Mouse (Mus musculus) stomach, postnatal 0 days (tissue): ENCODE measurements around the gene Foxp1. TPM values are rescaled to one million over a fixed set of nuclear protein-coding genes. Genes with fewer than 3 reads are reported as not detected.

ENCODE experiments used
- ATAC-seq: fragments of 200-750 bp; cut with Nextera tagmentation; 2 replicates; pipeline ENCODE4 v1.8.0; 2017; ENCODE audit not compliant: low FRiP score, low TSS enrichment
- DNase-seq: peaks from one replicate; pipeline ENCODE4 v3.0.0-alpha.2; 2016; ENCODE audit warnings: low spot score
- H3K27ac ChIP-seq: fragments of 300-500 bp; sonication (generic); replicated peaks from 2 replicates; pipeline ENCODE4 v1.5.1; 2014; ENCODE audit warnings: mild to moderate bottlenecking, control low read depth
- H3K27me3 ChIP-seq: fragments of 300-500 bp; sonication (generic); 2 replicates; pipeline ENCODE4 v1.6.1; 2014; ENCODE audit warnings: low read length; ENCODE audit not compliant: control insufficient read depth, insufficient read depth
- H3K36me3 ChIP-seq: fragments of 300-500 bp; sonication (generic); 2 replicates; pipeline ENCODE4 v1.6.1; 2014; ENCODE audit warnings: low read length, mixed read lengths; ENCODE audit not compliant: control insufficient read depth, insufficient read depth
- H3K4me1 ChIP-seq: fragments of 300-500 bp; sonication (generic); replicated peaks from 2 replicates; pipeline ENCODE4 v1.6.1; 2014; ENCODE audit warnings: antibody characterized with exemption; ENCODE audit not compliant: control insufficient read depth, insufficient read depth
- H3K4me2 ChIP-seq: fragments of 300-500 bp; sonication (generic); replicated peaks from 2 replicates; pipeline ENCODE4 v1.6.1; 2014; ENCODE audit warnings: low read depth, mild to moderate bottlenecking, control low read depth, moderate library complexity
- H3K4me3 ChIP-seq: fragments of 300-500 bp; sonication (generic); 2 replicates; pipeline ENCODE4 v1.5.1; 2014; ENCODE audit warnings: low read depth, low read length, control low read depth
- H3K9ac ChIP-seq: fragments of 300-500 bp; sonication (generic); 2 replicates; pipeline ENCODE4 v1.6.1; 2014; ENCODE audit warnings: mild to moderate bottlenecking, low read length, control low read depth, mixed read lengths
- H3K9me3 ChIP-seq: fragments of 300-500 bp; sonication (generic); 2 replicates; pipeline ENCODE4 v1.6.1; 2016; ENCODE audit warnings: low read length; ENCODE audit not compliant: control insufficient read depth
- CTCF ChIP-seq: IDR thresholded peaks from 2 replicates; pipeline ENCODE4 v1.5.1; 2016; ENCODE audit warnings: antibody characterized with exemption, low read depth, mild to moderate bottlenecking, moderate library complexity
- EP300 ChIP-seq: optimal IDR thresholded peaks from 2 replicates; pipeline ENCODE3; 2016; ENCODE audit warnings: antibody characterized with exemption
- WGBS: fragments of 180-500 bp; shearing (Covaris S2); extraction: QIAGEN DNeasy Blood & Tissue Kit; methylation state at CpG from one replicate; pipeline ENCODE4 v1.1.7; 2014; 5-methylcytosine and 5-hydroxymethylcytosine counted together
- polyA plus RNA-seq: library from polyadenylated mRNA; unstranded; fragments of >200 nt; fragmentation: Nextera tagmentation; extraction: Ambion mirVana; gene quantifications from 2 replicates; pipeline ENCODE4 v1.2.1, GENCODE M21; 2015

Gene Foxp1
- polyA plus RNA-seq, 1 experiment from 2014 or later, result 68.9 TPM

- no peaks in the 10 kb centered on the region for H3K9me3 ChIP-seq
- no peaks in the 10 kb centered on the region for H3K36me3 ChIP-seq
- DNase-seq, result no peak
- no peak overlapping the region for H3K4me2 ChIP-seq
- TF ChIP-seq CTCF (no peak), EP300 (no peak)
- H3K4me1 ChIP-seq, result peaks cover 13% of the 10 kb centered on the region
- WGBS, result 77% methylated on average over 6 of the region's 6 CpGs
- no peaks in the 10 kb centered on the region for H3K27me3 ChIP-seq
- H3K9ac ChIP-seq, result no peak overlapping the region
- no peak for ATAC-seq
- H3K27ac ChIP-seq, result peak overlapping the region; percentile 18; the same call in 1 of the 2 replicates
- H3K4me3 ChIP-seq, result no peak overlapping the region
These were observed 357.8 kb downstream of the Foxp1 start for GRCm38 (mm10) chr6:99164760-99165159.

- no peak overlapping the region for H3K4me3 ChIP-seq
- H3K27ac ChIP-seq, result no peak overlapping the region; the same call in 1 of the 2 replicates
- peaks cover 18% of the 10 kb centered on the region for H3K4me1 ChIP-seq
- no peaks in the 10 kb centered on the region for H3K36me3 ChIP-seq
- ATAC-seq (no peak), DNase-seq (no peak)
- 86% methylated on average over 15 of the region's 15 CpGs for WGBS
- H3K4me2 ChIP-seq, result no peak overlapping the region
- no peak for TF ChIP-seq EP300
- no peak for TF ChIP-seq CTCF
- no peak overlapping the region for H3K9ac ChIP-seq
- H3K27me3 ChIP-seq, result no peaks in the 10 kb centered on the region
- H3K9me3 ChIP-seq, result no peaks in the 10 kb centered on the region
These were observed 359.8 kb downstream of the Foxp1 start for GRCm38 (mm10) chr6:99162716-99163115.

- Histone ChIP-seq H3K27me3 (no peaks in the 10 kb centered on the region), H3K27ac (peak overlapping the region; percentile 42; the same call in 1 of the 2 replicates), H3K9ac (no peak overlapping the region), H3K36me3 (no peaks in the 10 kb centered on the region), H3K4me3 (no peak overlapping the region), H3K4me2 (no peak overlapping the region; the same call in 1 of the 2 replicates), H3K9me3 (no peaks in the 10 kb centered on the region), H3K4me1 (peaks cover 9% of the 10 kb centered on the region; the same call in 1 of the 2 replicates)
- no peak for ATAC-seq
- 32% methylated on average over 9 of the region's 9 CpGs for WGBS
- DNase-seq, result no peak
- no peak for TF ChIP-seq CTCF
- TF ChIP-seq EP300, result no peak
These were observed 362.2 kb downstream of the Foxp1 start for GRCm38 (mm10) chr6:99160348-99160693.

- Histone ChIP-seq H3K4me3 (no peak overlapping the region), H3K9ac (no peak overlapping the region), H3K4me2 (peak overlapping the region; percentile 3; the same call in 1 of the 2 replicates), H3K27me3 (no peaks in the 10 kb centered on the region), H3K9me3 (no peaks in the 10 kb centered on the region), H3K27ac (peak overlapping the region; percentile 42; the same call in 1 of the 2 replicates), H3K36me3 (no peaks in the 10 kb centered on the region), H3K4me1 (peaks cover 9% of the 10 kb centered on the region; the same call in 1 of the 2 replicates)
- ATAC-seq (no peak), DNase-seq (no peak)
- 30% methylated on average over 23 of the region's 23 CpGs for WGBS
- no peak for TF ChIP-seq EP300
- TF ChIP-seq CTCF, result no peak
These were observed 362.8 kb downstream of the Foxp1 start for GRCm38 (mm10) chr6:99159452-99160347.

GRCm38 (mm10) chr6:99153682-99154081 lies 368.8 kb downstream of the Foxp1 start:
- Histone ChIP-seq H3K9me3 (no peaks in the 10 kb centered on the region), H3K27ac (no peak overlapping the region), H3K36me3 (no peaks in the 10 kb centered on the region), H3K4me2 (no peak overlapping the region), H3K4me3 (no peak overlapping the region), H3K9ac (no peak overlapping the region), H3K27me3 (no peaks in the 10 kb centered on the region), H3K4me1 (no peaks in the 10 kb centered on the region)
- 72% methylated on average over 4 of the region's 4 CpGs for WGBS
- no peak for TF ChIP-seq EP300
- TF ChIP-seq CTCF, result no peak
- DNase-seq, result no peak
- ATAC-seq, result no peak

GRCm38 (mm10) chr6:99146400-99146905 lies 376.1 kb downstream of the Foxp1 start:
- Histone ChIP-seq H3K4me2 (no peak overlapping the region), H3K4me3 (no peak overlapping the region), H3K9me3 (no peaks in the 10 kb centered on the region), H3K4me1 (0 out of 2 replicates have a peak, but pooled peaks cover 2% of the 10 kb centered on the region), H3K9ac (no peak overlapping the region), H3K27ac (no peak overlapping the region), H3K27me3 (no peaks in the 10 kb centered on the region), H3K36me3 (no peaks in the 10 kb centered on the region)
- DNase-seq (no peak), ATAC-seq (no peak)
- TF ChIP-seq EP300, result no peak
- TF ChIP-seq CTCF, result no peak
- WGBS, result 68% methylated on average over 7 of the region's 7 CpGs
